Mouse (Mus musculus): Measurements from ENCODE around the gene Tbc1d2.

DNA sequence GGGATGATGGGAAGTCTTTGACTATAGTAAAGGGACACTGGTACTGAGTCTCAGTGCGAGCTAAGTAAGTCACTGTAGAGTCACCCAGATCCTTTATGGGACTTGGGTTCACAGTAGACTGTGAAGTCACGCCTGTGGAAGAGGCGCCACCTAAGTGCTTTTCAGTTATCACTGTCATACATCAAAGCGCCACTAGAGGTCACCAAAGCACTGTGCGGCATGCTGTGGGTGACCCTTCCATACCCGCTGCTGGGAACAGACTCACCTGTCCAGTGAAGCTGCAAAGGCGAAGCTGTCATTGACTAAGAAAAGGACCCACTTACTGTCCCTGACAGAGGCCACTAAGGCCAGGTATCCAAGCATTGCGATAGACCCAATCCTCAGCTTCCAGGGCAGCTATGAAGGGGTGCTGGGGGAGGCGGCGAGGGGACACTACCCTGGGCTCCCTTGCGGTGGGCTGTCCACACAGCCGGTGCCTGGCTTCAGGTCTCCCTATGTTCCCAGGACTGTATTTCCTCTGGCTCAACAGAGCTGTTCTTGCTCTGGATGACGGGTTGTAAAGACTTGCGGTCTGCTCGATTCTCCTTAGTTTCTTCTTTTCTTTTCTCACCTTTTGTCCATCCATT lies 39.5 kb upstream of the Tbc1d2 start:
- TF ChIP-seq CTCF (IDR thresholded peaks at IDR 0.05; ENCODE audit: extremely low read depth, insufficient read depth, insufficient read length, insufficient replicate concordance) = peak; percentile 97; the same call in 1 of the 2 replicates
- TF ChIP-seq POLR2A (IDR thresholded peaks at IDR 0.05; ENCODE audit: low read depth, low read length) = no peak

Measured in spleen, adult 2 months (tissue).